Mouse (Mus musculus) bone marrow, adult 2 months (tissue): ENCODE measurements around the gene Echdc3. TPM values are rescaled to one million over a fixed set of nuclear protein-coding genes. Genes with fewer than 3 reads are reported as not detected.

Experiments used
- H3K27ac ChIP-seq: fragments of 200-500 bp; 2 replicates; pipeline ENCODE4 v1.5.1; 2012; ENCODE audit warnings: low read depth, mild to moderate bottlenecking, control low read depth, inconsistent platforms, low read length; ENCODE audit not compliant: control insufficient read depth, poor library complexity, insufficient read depth
- H3K4me1 ChIP-seq: fragments of 200-500 bp; 2 replicates; pipeline ENCODE4 v1.6.1; 2011; ENCODE audit warnings: low read length; ENCODE audit not compliant: control insufficient read depth, insufficient read depth
- H3K4me3 ChIP-seq: fragments of 200-500 bp; replicated peaks from 2 replicates; pipeline ENCODE3; 2011; ENCODE audit warnings: mild to moderate bottlenecking, low read depth, low read length, control low read depth; ENCODE audit not compliant: control insufficient read depth
- CTCF ChIP-seq: fragments of 200-500 bp; IDR thresholded peaks from 2 replicates; pipeline ENCODE4 v1.5.1; 2011; ENCODE audit warnings: low read length, control low read depth; ENCODE audit not compliant: control insufficient read depth, insufficient read depth
- POLR2A ChIP-seq: fragments of 200-500 bp; IDR thresholded peaks from 2 replicates; pipeline ENCODE4 v1.6.1; 2011; ENCODE audit warnings: low read depth, mild to moderate bottlenecking, control low read depth, low read length, borderline replicate concordance; ENCODE audit not compliant: control insufficient read depth
- WGBS: fragments of 180-500 bp; shearing (Covaris S2); methylation state at CpG from one replicate; pipeline ENCODE4 v1.1.7; 2018; 5-methylcytosine and 5-hydroxymethylcytosine counted together
- polyA plus RNA-seq: library from polyadenylated mRNA; stranded (reverse); fragments of >200 nt; gene quantifications from 2 replicates; pipeline ENCODE4 v1.2.4, GENCODE M21; 2011; ENCODE audit warnings: low replicate concordance; ENCODE audit not compliant: missing spikeins, insufficient read depth, insufficient read length

The Echdc3 gene
- polyA plus RNA-seq, 1 experiment, result not detected

DNA sequence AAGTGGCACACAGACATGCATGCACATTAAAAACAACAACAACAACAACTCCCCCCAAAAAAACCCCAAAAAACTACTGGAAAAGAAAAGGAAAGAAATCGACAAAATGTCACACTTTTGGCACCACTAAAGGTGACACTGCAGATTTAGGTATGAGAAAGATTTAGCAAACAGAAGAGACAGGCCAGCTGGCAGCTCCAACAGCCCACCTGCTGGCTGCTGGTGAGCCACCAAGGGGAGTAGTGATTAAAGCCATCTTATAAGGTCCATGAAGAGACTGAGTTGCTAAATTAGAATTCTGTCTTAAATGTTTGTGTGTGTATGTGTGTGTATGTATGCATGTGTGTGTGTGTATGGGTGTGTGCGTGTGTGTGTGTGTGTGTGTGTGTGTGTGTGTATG, 5.1 kb downstream of the Echdc3 start:
- Histone ChIP-seq H3K27ac (no peak overlapping the region), H3K4me1 (peaks cover 3% of the 10 kb centered on the region; the same call in 1 of the 2 replicates), H3K4me3 (no peak overlapping the region)
- 78% methylated on average over 2 of the region's 2 CpGs for WGBS
- TF ChIP-seq CTCF (no peak), POLR2A (no peak)

DNA sequence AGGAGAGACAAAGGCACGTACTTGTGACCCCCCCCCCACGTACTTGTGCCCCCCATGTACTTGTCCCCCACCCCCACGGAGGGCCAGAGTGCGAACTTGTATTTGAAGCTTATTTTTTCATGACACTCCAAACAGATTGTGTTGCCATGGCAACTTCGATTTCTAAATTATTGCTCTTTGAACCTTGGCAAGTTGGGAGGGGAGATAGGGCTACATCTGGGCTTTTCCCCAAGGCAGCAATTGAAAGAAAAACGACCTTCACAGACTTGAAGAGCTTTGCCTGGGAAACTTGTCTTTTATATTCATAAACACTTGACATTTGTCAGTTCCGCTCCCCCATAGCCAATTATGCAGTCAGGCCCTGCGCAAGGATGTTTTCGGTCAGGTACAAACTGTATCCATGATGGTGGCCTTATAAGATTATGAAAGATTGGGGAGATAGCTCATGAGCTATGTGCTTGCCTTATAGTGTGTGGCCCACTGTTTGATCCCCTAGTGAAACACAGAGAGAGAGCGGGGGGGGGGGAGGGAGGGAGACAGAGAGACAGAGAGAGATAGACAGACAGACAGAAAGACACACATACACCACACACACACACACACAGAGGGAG, 16.4 kb downstream of the Echdc3 start:
- H3K4me1 ChIP-seq, result no peaks in the 10 kb centered on the region
- TF ChIP-seq POLR2A (no peak), CTCF (no peak)
- no peak overlapping the region for H3K27ac ChIP-seq
- no peak overlapping the region for H3K4me3 ChIP-seq
- 72% methylated on average over 10 of the region's 10 CpGs for WGBS

DNA sequence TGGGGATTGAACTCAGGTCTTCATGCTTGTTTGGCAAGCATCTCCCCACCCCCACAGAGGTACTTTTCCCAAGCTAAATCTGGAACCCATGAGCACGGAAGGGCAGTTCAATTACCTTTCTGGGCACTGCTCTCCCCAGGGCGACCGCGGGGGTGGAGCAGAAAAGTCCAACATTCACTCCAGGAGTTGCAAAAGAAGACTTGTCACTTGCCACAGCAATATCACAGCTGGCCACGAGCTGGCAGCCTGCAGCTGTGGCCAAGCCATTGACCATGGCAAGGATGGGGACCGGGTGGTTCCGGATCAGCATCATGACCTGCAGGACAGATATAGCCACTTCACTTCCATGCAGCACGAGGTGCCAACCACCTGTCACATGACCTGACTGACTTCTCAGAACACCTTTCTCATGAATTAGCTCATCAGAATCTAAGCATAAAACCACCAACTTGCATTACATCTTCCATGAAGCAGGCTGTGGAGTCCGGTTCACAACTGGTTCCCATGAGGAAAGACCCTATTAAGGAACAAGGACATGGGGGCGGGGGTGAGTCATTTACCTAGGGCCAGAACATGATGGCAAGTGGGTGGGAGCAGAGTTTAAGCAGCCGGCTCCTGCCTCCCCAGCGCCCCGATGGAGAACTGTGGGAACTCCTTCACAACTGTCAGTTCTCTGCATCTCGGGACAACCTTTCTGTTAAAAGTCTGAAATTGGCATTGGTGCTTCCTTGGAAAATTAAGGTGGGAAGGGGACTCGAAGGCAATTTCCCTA, 17.2 kb downstream of the Echdc3 start:
- 71% methylated on average over 15 of the region's 15 CpGs for WGBS
- Histone ChIP-seq H3K4me3 (no peak overlapping the region), H3K27ac (no peak overlapping the region), H3K4me1 (no peaks in the 10 kb centered on the region)
- TF ChIP-seq POLR2A (no peak), CTCF (no peak)

DNA sequence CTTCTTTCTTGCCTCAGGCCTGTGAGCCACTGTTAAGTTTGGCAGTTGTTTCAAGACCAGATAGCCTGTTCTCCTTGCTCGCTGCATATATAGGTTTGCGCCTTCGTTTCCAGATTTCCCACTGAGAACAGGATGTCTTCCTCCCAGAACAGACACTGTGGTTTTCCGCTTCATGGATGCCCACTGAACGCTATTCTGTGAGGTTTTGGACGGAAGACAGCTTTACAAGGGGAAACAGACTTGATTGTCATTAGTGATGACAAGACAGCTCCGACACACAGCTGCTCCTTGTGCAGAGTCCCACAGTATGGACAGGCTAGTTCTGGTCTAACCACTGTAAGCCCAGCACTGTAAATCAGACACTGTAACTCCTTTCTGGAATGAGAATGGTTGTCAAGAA, 18.3 kb downstream of the Echdc3 start:
- H3K4me1 ChIP-seq, result no peaks in the 10 kb centered on the region
- 75% methylated on average over 7 of the region's 7 CpGs for WGBS
- no peak overlapping the region for H3K4me3 ChIP-seq
- TF ChIP-seq CTCF (no peak), POLR2A (no peak)
- H3K27ac ChIP-seq, result no peak overlapping the region

DNA sequence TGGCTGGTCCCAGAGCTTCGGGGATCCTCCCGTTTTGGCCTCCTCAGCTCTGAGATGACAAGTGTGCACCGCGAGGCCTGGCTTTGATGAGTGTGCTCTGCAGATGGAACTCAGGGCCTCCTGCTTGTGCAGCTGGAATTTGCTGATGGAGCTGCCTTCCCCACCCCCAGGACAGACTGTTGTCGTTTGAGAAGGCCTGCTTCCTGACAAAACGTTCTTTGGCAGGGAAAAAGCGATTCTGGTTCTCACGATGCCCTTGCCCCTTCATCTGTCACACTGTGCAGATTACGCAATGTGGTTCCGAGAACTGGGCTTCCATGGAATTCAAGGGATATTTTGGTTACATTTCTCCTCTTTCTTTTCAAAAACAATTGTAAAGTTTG, 19.3 kb downstream of the Echdc3 start:
- no peak overlapping the region for H3K27ac ChIP-seq
- 75% methylated on average over 10 of the region's 10 CpGs for WGBS
- peaks cover 3% of the 10 kb centered on the region; the same call in 1 of the 2 replicates for H3K4me1 ChIP-seq
- no peak for TF ChIP-seq POLR2A
- TF ChIP-seq CTCF, result no peak
- no peak overlapping the region for H3K4me3 ChIP-seq

DNA sequence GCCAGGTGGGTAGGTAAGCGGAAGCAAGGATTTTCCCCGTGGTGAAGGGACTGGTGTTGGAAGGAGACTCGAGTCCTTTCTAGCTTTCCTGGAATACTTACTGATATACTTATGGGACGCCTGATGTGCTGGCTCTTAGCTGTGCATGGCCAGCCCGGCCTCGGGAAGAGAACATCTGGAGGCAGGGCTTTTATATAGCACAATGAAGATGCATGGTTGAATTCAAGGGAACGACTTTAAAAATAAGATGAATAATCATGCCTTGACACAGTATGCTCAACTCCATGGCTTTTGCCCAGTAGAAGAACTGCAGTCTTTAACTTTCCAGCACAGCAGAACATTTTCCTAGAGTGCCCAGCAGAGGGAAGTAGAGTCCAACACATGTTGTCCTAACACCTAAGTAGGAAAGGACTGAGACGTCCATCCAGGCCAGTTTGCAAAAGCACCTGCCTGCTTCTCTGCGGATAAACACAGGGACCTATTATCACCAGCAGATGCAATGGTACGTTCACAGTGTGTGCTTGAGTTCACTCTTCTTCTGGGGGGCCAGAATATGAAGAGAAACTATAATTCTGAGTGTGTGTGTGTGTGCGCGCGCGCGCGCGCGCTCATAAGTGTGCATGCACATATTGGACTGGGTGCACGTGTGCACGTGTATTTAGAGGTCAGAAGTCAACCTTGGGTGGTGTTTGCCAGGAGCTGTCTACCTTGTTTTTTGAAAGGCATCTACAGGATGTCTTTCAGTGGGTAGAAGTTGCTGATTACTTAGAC, 19.8 kb downstream of the Echdc3 start:
- no peak overlapping the region for H3K4me3 ChIP-seq
- 67% methylated on average over 20 of the region's 20 CpGs for WGBS
- peaks cover 3% of the 10 kb centered on the region; the same call in 1 of the 2 replicates for H3K4me1 ChIP-seq
- no peak overlapping the region for H3K27ac ChIP-seq
- TF ChIP-seq CTCF (peak; percentile 35; the same call in 1 of the 2 replicates), POLR2A (no peak)

DNA sequence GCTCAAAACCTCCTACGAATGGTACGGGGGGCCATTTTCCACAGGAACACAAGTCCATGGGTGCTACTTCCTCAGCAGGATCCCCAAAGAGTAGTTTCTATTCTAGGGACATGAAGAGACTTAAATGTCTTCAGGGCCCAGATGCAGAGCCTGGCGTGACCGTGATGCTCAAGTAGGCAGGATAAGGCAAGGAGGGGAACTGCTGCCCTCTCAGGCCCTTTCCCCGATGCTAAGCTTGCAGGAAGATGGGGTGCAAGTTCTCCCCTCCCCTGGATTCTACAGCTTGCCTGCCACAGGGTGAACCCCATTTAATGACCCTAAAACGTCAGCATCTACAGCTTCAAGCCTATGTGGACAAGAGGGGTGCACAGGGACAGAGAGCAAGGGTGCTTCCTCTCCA, 22.8 kb downstream of the Echdc3 start:
- Histone ChIP-seq H3K4me3 (no peak overlapping the region), H3K4me1 (peaks cover 3% of the 10 kb centered on the region; the same call in 1 of the 2 replicates), H3K27ac (no peak overlapping the region)
- WGBS, result 73% methylated on average over 6 of the region's 6 CpGs
- no peak for TF ChIP-seq POLR2A
- TF ChIP-seq CTCF, result no peak

DNA sequence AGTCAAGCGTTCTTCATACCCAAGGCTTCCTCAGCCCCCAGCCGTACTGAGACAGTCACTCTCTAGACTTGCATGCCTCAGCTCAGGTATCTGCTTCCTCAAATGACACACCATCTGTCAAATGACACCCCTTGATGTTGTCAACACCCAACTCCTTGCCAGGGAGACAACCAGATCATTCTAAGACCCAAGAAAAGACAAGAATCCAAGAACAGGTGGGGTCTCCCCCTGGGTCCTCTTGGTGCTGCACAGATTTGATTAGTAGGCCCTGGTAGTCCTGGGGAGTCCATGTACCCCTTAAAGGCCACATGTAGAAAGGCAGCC, 23.2 kb downstream of the Echdc3 start:
- WGBS, result 42% methylated on average over 2 of the region's 2 CpGs
- H3K4me3 ChIP-seq, result no peak overlapping the region
- H3K4me1 ChIP-seq, result peaks cover 3% of the 10 kb centered on the region; the same call in 1 of the 2 replicates
- TF ChIP-seq POLR2A (no peak), CTCF (no peak)
- no peak overlapping the region for H3K27ac ChIP-seq
